9 mouse cellular contexts compared by ENCODE assay signal in the genomic region with DNA sequence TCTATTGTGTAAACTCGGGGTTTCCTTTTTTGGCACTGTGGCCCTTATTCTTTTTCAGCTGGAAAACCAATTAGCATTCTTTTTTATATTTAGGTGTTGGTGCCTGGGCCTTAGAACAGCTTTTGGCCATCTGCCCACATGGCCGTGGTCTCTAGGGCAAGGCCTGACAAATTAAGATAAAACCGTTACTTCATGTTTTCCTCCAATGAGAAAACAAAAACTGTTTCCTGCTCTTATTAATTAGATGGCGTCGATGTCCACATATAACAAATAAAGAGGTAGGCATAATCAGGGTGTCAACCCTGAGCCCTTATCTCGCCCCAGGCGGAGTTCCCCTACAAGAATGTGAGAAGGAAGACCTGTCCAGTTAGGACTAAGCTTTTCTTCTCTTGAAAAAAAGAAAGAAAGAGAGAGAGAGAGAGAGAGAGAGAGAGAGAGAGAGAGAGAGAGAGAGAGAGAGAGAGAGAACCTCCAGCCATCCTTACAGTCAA.
DNase-seq lines count a peak whose midpoint lies in the region; ATAC-seq and TF ChIP-seq lines count a peak whose summit lies in the region.
"Had no signal": no experiment of that assay in that cellular context is flagged by ENCODE, and none has a peak within 500 bp of the region (broad histone marks: within the 10 kb centered on the region; RNA-seq: fewer than 3 reads in every experiment).

No protein-coding gene starts in this region.

- peak; percentile 34 for DNase-seq in adrenal gland, postnatal 14 days
- DNase-seq in adrenal gland, adult 2 months, result no peak
- no peak for DNase-seq in testis, postnatal 14 days (ENCODE audit: low spot score)
- DNase-seq in kidney, postnatal 10 days, result peak; percentile 67
- DNase-seq in ovary, postnatal 36 days (ENCODE audit: low spot score), result peak; percentile 54
- DNase-seq in adipocyte (ENCODE audit: low spot score), result no peak
- DNase-seq: liver, embryonic 13.5 days had no signal

- no peaks in the 10 kb centered on the region for H3K27me3 ChIP-seq in testis, adult 2 months (ENCODE audit: control insufficient read depth, insufficient read depth, low read length)
- H3K27me3 ChIP-seq: liver, embryonic 13.5 days had no signal

- no peak for TF ChIP-seq POLR2A in testis, adult 2 months (IDR thresholded peaks at IDR 0.05; ENCODE audit: control insufficient read depth, low read depth, low read length)

- H3K36me3 ChIP-seq in testis, adult 2 months (ENCODE audit: control insufficient read depth, insufficient read depth, low read length), result no peaks in the 10 kb centered on the region
- H3K36me3 ChIP-seq: liver, embryonic 13.5 days had no signal

- H3K27ac ChIP-seq in testis, adult 2 months (ENCODE audit: control insufficient read depth, insufficient read depth, low read depth, low read length), result peak overlapping the region; percentile 23
- H3K27ac ChIP-seq: liver, embryonic 13.5 days had no signal

- no peak overlapping the region for H3K4me3 ChIP-seq in testis, adult 2 months (ENCODE audit: control insufficient read depth, low read depth, low read length)
- H3K4me3 ChIP-seq: liver, embryonic 13.5 days had no signal

- TF ChIP-seq CTCF in testis, adult 2 months (IDR thresholded peaks at IDR 0.05; ENCODE audit: control insufficient read depth, insufficient read depth, insufficient replicate concordance, low read depth, low read length), result no peak

- no peaks in the 10 kb centered on the region; the same call in 1 of the 2 replicates for H3K4me1 ChIP-seq in testis, adult 2 months (ENCODE audit: control insufficient read depth, insufficient read depth, low read length)
- H3K4me1 ChIP-seq: liver, embryonic 13.5 days had no signal

- no peak for ATAC-seq in activated CD4-positive, CD25-positive, alpha-beta regulatory T cell, adult 4 months

Comparison
In these comparisons a context has a peak if more than half of its experiments do, and no peak if none do; other contexts are left out.
1. DNase-seq: peak in adrenal gland, postnatal 14 days (single experiment), kidney, postnatal 10 days (single experiment) and ovary, postnatal 36 days (single experiment); none in adrenal gland, adult 2 months (single experiment), testis, postnatal 14 days (single experiment) and adipocyte (single experiment).